Mouse (Mus musculus) MEL (cell line): ENCODE results near the gene Rnf212b. TPM values are rescaled to one million over a fixed set of nuclear protein-coding genes. Genes with fewer than 3 reads are reported as not detected.
A peak's percentile ranks its signal among the peaks of the same experiment; 100 is the strongest.

Source experiments
- DNase-seq: peaks from one replicate; pipeline ENCODE4 v3.0.0; 2011; ENCODE audit warnings: low read depth, low spot score
- H3K27ac ChIP-seq: 2 replicates; pipeline ENCODE4 v1.5.1; 2012; ENCODE audit warnings: low read depth, mild to moderate bottlenecking, control low read depth, low read length, moderate library complexity; ENCODE audit not compliant: control insufficient read depth
- H3K27me3 ChIP-seq, 2 experiments: fragments of 150-350 bp in 1 of 2; sonication (generic) in 1 of 2; 2 replicates each; pipeline ENCODE4 v1.6.1; 2012; ENCODE audit warnings: low read length in 2 of 2, mild to moderate bottlenecking in 2 of 2, improper control_type of control experiment in 1 of 2, moderate library complexity in 1 of 2; ENCODE audit not compliant: insufficient read depth in 2 of 2, control insufficient read depth in 1 of 2
- H3K36me3 ChIP-seq, 2 experiments: 2 replicates each; pipeline ENCODE4 v1.6.1; 2012 to 2014; ENCODE audit warnings: low read length in 2 of 2, improper control_type of control experiment in 1 of 2, inconsistent platforms in 1 of 2, mild to moderate bottlenecking in 1 of 2; ENCODE audit not compliant: insufficient read depth in 2 of 2, control insufficient read depth in 1 of 2
- H3K4me1 ChIP-seq, 2 experiments: fragments of 150-350 bp in 1 of 2; sonication (generic) in 1 of 2; 2 replicates each; pipeline ENCODE4 v1.6.1; 2012; ENCODE audit warnings: low read length in 2 of 2, improper control_type of control experiment in 1 of 2, mild to moderate bottlenecking in 1 of 2; ENCODE audit not compliant: insufficient read depth in 2 of 2, control insufficient read depth in 1 of 2
- H3K4me3 ChIP-seq, 2 experiments: fragments of 150-350 bp in 1 of 2; sonication (generic) in 1 of 2; 2 replicates each; pipeline ENCODE4 v1.5.1; 2012; ENCODE audit warnings: low read depth in 2 of 2, low read length in 2 of 2, mild to moderate bottlenecking in 2 of 2, moderate library complexity in 2 of 2, control low read depth in 1 of 2, improper control_type of control experiment in 1 of 2; ENCODE audit not compliant: control insufficient read depth in 1 of 2, insufficient read depth in 1 of 2
- H3K79me2 ChIP-seq: 2 replicates; pipeline ENCODE4 v1.6.1; 2012; ENCODE audit warnings: mild to moderate bottlenecking, low read length, moderate library complexity; ENCODE audit not compliant: control insufficient read depth, poor library complexity, insufficient read depth
- H3K9ac ChIP-seq: 2 replicates; pipeline ENCODE4 v1.6.1; 2012; ENCODE audit warnings: low read depth, mild to moderate bottlenecking, control low read depth, low read length, moderate library complexity; ENCODE audit not compliant: control insufficient read depth, poor library complexity, severe bottlenecking
- H3K9me3 ChIP-seq: fragments of 150-350 bp; sonication (generic); replicated peaks from 2 replicates; pipeline ENCODE4 v1.6.1; 2012; ENCODE audit warnings: mild to moderate bottlenecking, low read length, improper control_type of control experiment, moderate library complexity; ENCODE audit not compliant: insufficient read depth
- BHLHE40 ChIP-seq: IDR thresholded peaks from 2 replicates; pipeline ENCODE4 v1.6.1; 2012; ENCODE audit warnings: low read depth, mild to moderate bottlenecking, inconsistent platforms, low read length, improper control_type of control experiment, borderline replicate concordance
- CHD1 ChIP-seq: IDR thresholded peaks from 2 replicates; pipeline ENCODE4 v1.6.1; 2012; ENCODE audit warnings: low read depth, mild to moderate bottlenecking, inconsistent platforms, low read length, improper control_type of control experiment
- CTCF ChIP-seq, 3 experiments: IDR thresholded peaks in 2 of 3; conservative IDR thresholded peaks in 1 of 3; 2 replicates each; pipeline ENCODE4 v1.5.1; 2011 to 2012; ENCODE audit warnings: low read length in 3 of 3, low read depth in 2 of 3, mild to moderate bottlenecking in 2 of 3, improper control_type of control experiment in 1 of 3, inconsistent platforms in 1 of 3, mixed read lengths in 1 of 3, moderate library complexity in 1 of 3; ENCODE audit not compliant: control insufficient read depth in 1 of 3, insufficient read depth in 1 of 3, poor library complexity in 1 of 3, severe bottlenecking in 1 of 3
- E2F4 ChIP-seq: IDR thresholded peaks from 2 replicates; pipeline ENCODE4 v1.6.1; 2011; ENCODE audit warnings: low read depth, low read length, improper control_type of control experiment, borderline replicate concordance
- ELF1 ChIP-seq: IDR thresholded peaks from 2 replicates; pipeline ENCODE4 v1.6.1; 2014; ENCODE audit warnings: low read depth, mild to moderate bottlenecking, inconsistent platforms, low read length, improper control_type of control experiment, moderate library complexity
- EP300 ChIP-seq, 2 experiments: IDR thresholded peaks; 2 replicates each; pipeline ENCODE4 v1.6.1; 2011; ENCODE audit warnings: improper control_type of control experiment in 2 of 2, low read length in 2 of 2, low read depth in 1 of 2, mild to moderate bottlenecking in 1 of 2
- ETS1 ChIP-seq: IDR thresholded peaks from 2 replicates; pipeline ENCODE4 v1.6.1; 2012; ENCODE audit warnings: low read depth, mild to moderate bottlenecking, inconsistent platforms, low read length, improper control_type of control experiment, moderate library complexity
- GATA1 ChIP-seq: IDR thresholded peaks from 2 replicates; pipeline ENCODE4 v1.6.1; 2011; ENCODE audit warnings: low read depth, low read length, improper control_type of control experiment
- JUND ChIP-seq: IDR thresholded peaks from 2 replicates; pipeline ENCODE4 v1.6.1; 2011; ENCODE audit warnings: low read depth, mild to moderate bottlenecking, improper control_type of control experiment, low read length
- KAT2A ChIP-seq: conservative IDR thresholded peaks from 2 replicates; pipeline ENCODE4 v1.6.1; 2012; ENCODE audit warnings: low read depth, low read length, improper control_type of control experiment, inconsistent platforms
- MAFK ChIP-seq: IDR thresholded peaks from 2 replicates; pipeline ENCODE4 v1.6.1; 2011; ENCODE audit warnings: low read depth, mild to moderate bottlenecking, low read length, improper control_type of control experiment, borderline replicate concordance
- MAX ChIP-seq: IDR thresholded peaks from 2 replicates; pipeline ENCODE4 v1.6.1; 2011; ENCODE audit warnings: low read length, improper control_type of control experiment
- MXI1 ChIP-seq: IDR thresholded peaks from 2 replicates; pipeline ENCODE4 v1.6.1; 2011; ENCODE audit warnings: mild to moderate bottlenecking, low read depth, low read length, improper control_type of control experiment
- NELFE ChIP-seq: IDR thresholded peaks from 2 replicates; pipeline ENCODE4 v1.6.1; 2011; ENCODE audit warnings: low read depth, low read length, improper control_type of control experiment
- NRF1 ChIP-seq: IDR thresholded peaks from 2 replicates; pipeline ENCODE4 v1.6.1; 2014; ENCODE audit warnings: low read depth, mild to moderate bottlenecking, inconsistent platforms, low read length, improper control_type of control experiment, moderate library complexity; ENCODE audit not compliant: poor library complexity, insufficient read depth, severe bottlenecking
- POLR2A ChIP-seq, 2 experiments: IDR thresholded peaks; 2 replicates each; pipeline ENCODE4 v1.6.1; 2011 to 2012; ENCODE audit warnings: low read length in 2 of 2, mild to moderate bottlenecking in 2 of 2, control low read depth in 1 of 2, improper control_type of control experiment in 1 of 2, low read depth in 1 of 2, moderate library complexity in 1 of 2; ENCODE audit not compliant: control insufficient read depth in 1 of 2, insufficient read depth in 1 of 2, poor library complexity in 1 of 2
- POLR2AphosphoS2 ChIP-seq: IDR thresholded peaks from 2 replicates; pipeline ENCODE4 v1.6.1; 2011; ENCODE audit warnings: low read length, improper control_type of control experiment
- POLR2AphosphoS5 ChIP-seq: IDR thresholded peaks from 2 replicates; pipeline ENCODE4 v1.6.1; 2012; ENCODE audit warnings: low read depth, borderline replicate concordance, mild to moderate bottlenecking, inconsistent platforms, low read length, moderate library complexity, mixed read lengths
- RAD21 ChIP-seq: IDR thresholded peaks from 2 replicates; pipeline ENCODE4 v1.6.1; 2011; ENCODE audit warnings: mild to moderate bottlenecking, low read depth, low read length, improper control_type of control experiment
- RCOR1 ChIP-seq: IDR thresholded peaks from 2 replicates; pipeline ENCODE4 v1.6.1; 2012; ENCODE audit warnings: low read depth, mild to moderate bottlenecking, inconsistent platforms, low read length, improper control_type of control experiment
- SIN3A ChIP-seq: IDR thresholded peaks from 2 replicates; pipeline ENCODE4 v1.6.1; 2012; ENCODE audit warnings: low read length, improper control_type of control experiment, inconsistent platforms
- SMC3 ChIP-seq: IDR thresholded peaks from 2 replicates; pipeline ENCODE4 v1.6.1; 2011; ENCODE audit warnings: low read depth, low read length, improper control_type of control experiment
- TBP ChIP-seq: IDR thresholded peaks from 2 replicates; pipeline ENCODE4 v1.8.0; 2011; ENCODE audit warnings: low read depth, low read length, improper control_type of control experiment
- TCF12 ChIP-seq: IDR thresholded peaks from 2 replicates; pipeline ENCODE4 v1.6.1; 2014; ENCODE audit warnings: low read depth, mild to moderate bottlenecking, inconsistent platforms, low read length, improper control_type of control experiment, moderate library complexity
- UBTF ChIP-seq: IDR thresholded peaks from 2 replicates; pipeline ENCODE4 v1.6.1; 2012; ENCODE audit warnings: low read depth, mild to moderate bottlenecking, inconsistent platforms, low read length, improper control_type of control experiment, moderate library complexity, borderline replicate concordance; ENCODE audit not compliant: insufficient read depth
- USF1 ChIP-seq: IDR thresholded peaks from 2 replicates; pipeline ENCODE4 v1.6.1; 2014; ENCODE audit warnings: low read depth, mild to moderate bottlenecking, inconsistent platforms, low read length, improper control_type of control experiment, moderate library complexity
- USF2 ChIP-seq, 2 experiments: IDR thresholded peaks; 2 replicates each; pipeline ENCODE4 v1.6.1; 2011 to 2012; ENCODE audit warnings: improper control_type of control experiment in 2 of 2, low read length in 2 of 2, borderline replicate concordance in 1 of 2, inconsistent platforms in 1 of 2, low read depth in 1 of 2, mild to moderate bottlenecking in 1 of 2; ENCODE audit not compliant: insufficient read depth in 1 of 2
- ZC3H11A ChIP-seq: IDR thresholded peaks from 2 replicates; pipeline ENCODE4 v1.6.1; 2012; ENCODE audit warnings: low read depth, mild to moderate bottlenecking, inconsistent platforms, low read length, improper control_type of control experiment
- ZKSCAN1 ChIP-seq: IDR thresholded peaks from 2 replicates; pipeline ENCODE4 v1.6.1; 2012; ENCODE audit warnings: low read depth, mild to moderate bottlenecking, inconsistent platforms, low read length, improper control_type of control experiment, moderate library complexity
- ZMIZ1 ChIP-seq: IDR thresholded peaks from 2 replicates; pipeline ENCODE4 v1.6.1; 2012; ENCODE audit warnings: low read depth, mild to moderate bottlenecking, inconsistent platforms, low read length, improper control_type of control experiment, moderate library complexity
- ZNF384 ChIP-seq: IDR thresholded peaks from 2 replicates; pipeline ENCODE4 v1.6.1; 2012; ENCODE audit warnings: low read depth, mild to moderate bottlenecking, inconsistent platforms, low read length, improper control_type of control experiment
- polyA plus RNA-seq, 2 experiments: library from polyadenylated mRNA; stranded (reverse) in 1 of 2; unstranded in 1 of 2; fragments of >175 nt in 1 of 2; fragments of >200 nt in 1 of 2; gene quantifications; 2 replicates each; pipeline versions ENCODE4 v1.2.1 to v1.2.4; 2012; ENCODE audit warnings: low replicate concordance in 2 of 2, low read depth in 1 of 2; ENCODE audit not compliant: insufficient read length in 2 of 2, insufficient read depth in 1 of 2, missing spikeins in 1 of 2
- total RNA-seq: library from RNA; depleted of rRNA; stranded (reverse); fragments of 300-350 nt; gene quantifications from 2 replicates; pipeline ENCODE4 v1.2.3, GENCODE M21; 2012

Rnf212b gene
- total and polyA plus RNA-seq, 3 experiments = not detected

GRCm38 (mm10) chr14:54857891-54858290, 44.0 kb downstream of the Rnf212b start:
- no peak for TF ChIP-seq CTCF (IDR thresholded peaks at IDR 0.05 in 2 of 3, conservative IDR thresholded peaks at IDR 0.05 in 1 of 3; ENCODE audit: control insufficient read depth in 1 of 3, insufficient read depth in 1 of 3, low read depth in 2 of 3, low read length in 3 of 3, poor library complexity in 1 of 3, severe bottlenecking in 1 of 3)
- no peak for TF ChIP-seq POLR2AphosphoS2
- no peak for TF ChIP-seq MXI1
- no peak for TF ChIP-seq CHD1
- TF ChIP-seq E2F4 = no peak
- TF ChIP-seq SIN3A = no peak

GRCm38 (mm10) chr14:54860511-54860910, 46.6 kb downstream of the Rnf212b start:
- Histone ChIP-seq H3K79me2 (no peaks in the 10 kb centered on the region; the same call in 1 of the 2 replicates), H3K27ac (no peak overlapping the region), H3K4me3 (no peak overlapping the region), H3K9me3 (no peaks in the 10 kb centered on the region), H3K4me1 (peaks cover 6 to 22% of the 10 kb centered on the region in 2 experiments; a peak in 3 of 4 replicates), H3K36me3 (peaks cover 0 to 15% of the 10 kb centered on the region in 2 experiments; a peak in 2 of 4 replicates), H3K27me3 (no peaks in the 10 kb centered on the region), H3K9ac (no peak overlapping the region)
- peak; percentile 76 for DNase-seq
- no peak for TF ChIP-seq POLR2AphosphoS2
- no peak for TF ChIP-seq MAFK
- TF ChIP-seq ZMIZ1 = no peak
- no peak for TF ChIP-seq NRF1
- no peak for TF ChIP-seq CHD1
- no peak for TF ChIP-seq BHLHE40
- no peak for TF ChIP-seq ETS1
- TF ChIP-seq ZKSCAN1 = no peak
- no peak for TF ChIP-seq ELF1
- no peak for TF ChIP-seq POLR2A (IDR thresholded peaks at IDR 0.05; ENCODE audit: control insufficient read depth in 1 of 2, insufficient read depth in 1 of 2, low read depth in 1 of 2, low read length in 2 of 2, poor library complexity in 1 of 2)
- TF ChIP-seq NELFE = no peak
- no peak for TF ChIP-seq MXI1
- TF ChIP-seq E2F4 = no peak
- no peak for TF ChIP-seq ZNF384
- TF ChIP-seq SIN3A = no peak
- no peak for TF ChIP-seq KAT2A
- no peak for TF ChIP-seq POLR2AphosphoS5
- TF ChIP-seq MAX = no peak
- no peak for TF ChIP-seq USF1
- TF ChIP-seq ZC3H11A = 0 out of 2 replicates have a peak, but pooled peaks have one; percentile 31
- no peak for TF ChIP-seq JUND
- no peak for TF ChIP-seq EP300 (IDR thresholded peaks at IDR 0.05; ENCODE audit: low read depth in 1 of 2, low read length in 2 of 2)
- no peak for TF ChIP-seq USF2 (IDR thresholded peaks at IDR 0.05; ENCODE audit: borderline replicate concordance in 1 of 2, insufficient read depth in 1 of 2, low read depth in 1 of 2, low read length in 2 of 2)
- TF ChIP-seq CTCF (IDR thresholded peaks at IDR 0.05 in 2 of 3, conservative IDR thresholded peaks at IDR 0.05 in 1 of 3; ENCODE audit: control insufficient read depth in 1 of 3, insufficient read depth in 1 of 3, low read depth in 2 of 3, low read length in 3 of 3, poor library complexity in 1 of 3, severe bottlenecking in 1 of 3) = peak; percentile 43 to 51 (median 51)
- TF ChIP-seq TCF12 = no peak
- no peak for TF ChIP-seq TBP
- peak; percentile 48 for TF ChIP-seq RAD21
- TF ChIP-seq SMC3 = peak; percentile 64
- TF ChIP-seq RCOR1 = no peak
- no peak for TF ChIP-seq GATA1
- TF ChIP-seq UBTF = no peak

More at GRCm38 (mm10) chr14:54857891-54858290, 44.0 kb downstream of the Rnf212b start:
- peaks cover 0 to 16% of the 10 kb centered on the region in 2 experiments; a peak in 2 of 4 replicates for H3K4me1 ChIP-seq
- no peaks in the 10 kb centered on the region for H3K9me3 ChIP-seq
- no peak overlapping the region for H3K27ac ChIP-seq
- peaks cover 0 to 11% of the 10 kb centered on the region in 2 experiments; a peak in 2 of 4 replicates for H3K36me3 ChIP-seq
- DNase-seq = peak; percentile 25
- H3K9ac ChIP-seq = no peak overlapping the region
- no peak overlapping the region for H3K4me3 ChIP-seq
- no peaks in the 10 kb centered on the region for H3K27me3 ChIP-seq
- H3K79me2 ChIP-seq = no peaks in the 10 kb centered on the region
